Mouse (Mus musculus): ENCODE measurements around the gene Moap1.

The Moap1 gene

DNA sequence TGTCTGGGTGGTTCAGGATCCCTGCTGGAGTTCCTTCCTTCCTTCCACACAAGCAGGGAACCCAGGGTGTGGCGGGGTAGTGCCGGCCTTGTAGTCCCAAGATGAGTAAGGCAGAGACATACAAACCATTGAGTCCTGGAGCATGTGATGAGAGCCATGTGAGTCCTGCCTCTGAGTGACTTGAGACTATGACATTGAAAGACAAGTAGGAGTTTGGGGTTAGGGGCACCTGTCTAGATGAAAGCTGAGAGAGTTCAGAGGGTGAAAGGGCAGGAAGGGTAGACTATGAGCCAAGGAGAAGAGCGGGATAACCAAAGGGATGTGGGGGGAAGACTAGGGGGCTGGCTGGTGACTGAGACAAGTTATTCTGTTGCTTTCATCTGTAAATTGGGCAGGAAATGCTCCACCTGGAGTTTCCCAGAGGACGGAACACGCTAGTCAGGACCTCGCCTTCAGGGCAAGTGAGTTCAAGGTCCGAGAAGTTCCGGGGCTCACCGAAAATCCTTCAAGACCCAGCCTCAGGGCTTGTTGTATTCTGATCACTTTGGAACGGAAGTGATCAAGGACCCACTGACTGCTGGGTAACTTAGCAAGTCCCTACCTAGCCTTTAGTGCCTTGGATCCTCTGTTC is 36.5 kb downstream of the Moap1 start:
- peaks cover 86% of the 10 kb centered on the region for H3K4me1 ChIP-seq (replicated peaks; ENCODE audit: low read depth, low read length)
- H3K4me3 ChIP-seq (replicated peaks; ENCODE audit: low read length) = peak overlapping the region; percentile 48
- no peaks in the 10 kb centered on the region for H3K36me3 ChIP-seq (ENCODE audit: insufficient read depth, low read length)
- H3K9me3 ChIP-seq (ENCODE audit: low read length) = no peaks in the 10 kb centered on the region
- peaks cover 9% of the 10 kb centered on the region; the same call in 1 of the 2 replicates for H3K27me3 ChIP-seq (ENCODE audit: insufficient read depth, low read length)
- TF ChIP-seq POU5F1 (IDR thresholded peaks at IDR 0.05; ENCODE audit: borderline replicate concordance, low read length) (no peak), NANOG (IDR thresholded peaks at IDR 0.05; ENCODE audit: borderline replicate concordance, low read length) (no peak; the same call in 1 of the 2 replicates), CTCF (conservative IDR thresholded peaks at IDR 0.05; ENCODE audit: low read length) (no peak)

DNA sequence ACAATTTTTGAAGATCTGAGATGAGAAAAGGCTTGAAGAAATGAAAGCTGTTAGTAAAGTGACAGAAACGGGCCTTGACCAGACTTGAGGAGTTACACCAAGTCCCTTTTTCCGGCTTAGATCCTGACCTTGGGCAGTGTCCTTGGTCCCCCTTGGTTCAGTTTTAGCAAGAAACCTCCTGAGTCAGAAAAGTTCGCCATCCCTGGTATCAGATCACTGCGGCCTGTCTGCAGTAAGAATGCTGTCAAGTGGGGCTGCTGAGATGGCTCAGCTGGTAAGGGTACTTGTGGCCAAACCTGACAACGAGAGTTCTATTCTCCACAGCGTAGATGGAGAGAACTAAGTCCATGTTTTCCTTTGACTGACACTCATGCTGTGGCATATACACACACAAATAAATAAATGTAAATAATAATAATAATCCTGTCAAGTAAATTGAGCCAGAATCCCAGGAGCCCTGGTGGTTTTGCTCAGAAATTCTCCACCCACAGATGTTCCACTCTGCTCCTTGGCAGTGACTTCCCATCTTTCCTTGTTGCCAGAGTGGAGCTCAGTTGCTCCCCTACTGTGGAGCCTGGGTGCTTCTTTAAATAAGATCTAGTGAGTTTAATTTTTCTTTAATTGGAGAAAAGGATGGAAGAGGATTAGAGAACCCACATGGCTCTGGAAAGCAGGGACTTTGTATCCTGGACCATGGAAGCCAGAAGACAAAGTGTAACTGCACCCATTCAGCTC is 37.4 kb downstream of the Moap1 start:
- peak overlapping the region; percentile 90 for H3K4me3 ChIP-seq (replicated peaks; ENCODE audit: low read length)
- H3K4me1 ChIP-seq (replicated peaks; ENCODE audit: low read depth, low read length) = peaks cover 86% of the 10 kb centered on the region
- TF ChIP-seq NANOG (IDR thresholded peaks at IDR 0.05; ENCODE audit: borderline replicate concordance, low read length) (no peak), CTCF (conservative IDR thresholded peaks at IDR 0.05; ENCODE audit: low read length) (no peak), POU5F1 (IDR thresholded peaks at IDR 0.05; ENCODE audit: borderline replicate concordance, low read length) (no peak)
- peaks cover 9% of the 10 kb centered on the region; the same call in 1 of the 2 replicates for H3K27me3 ChIP-seq (ENCODE audit: insufficient read depth, low read length)
- H3K36me3 ChIP-seq (ENCODE audit: insufficient read depth, low read length) = peaks cover 8% of the 10 kb centered on the region; the same call in 1 of the 2 replicates
- H3K9me3 ChIP-seq (ENCODE audit: low read length) = no peaks in the 10 kb centered on the region

DNA sequence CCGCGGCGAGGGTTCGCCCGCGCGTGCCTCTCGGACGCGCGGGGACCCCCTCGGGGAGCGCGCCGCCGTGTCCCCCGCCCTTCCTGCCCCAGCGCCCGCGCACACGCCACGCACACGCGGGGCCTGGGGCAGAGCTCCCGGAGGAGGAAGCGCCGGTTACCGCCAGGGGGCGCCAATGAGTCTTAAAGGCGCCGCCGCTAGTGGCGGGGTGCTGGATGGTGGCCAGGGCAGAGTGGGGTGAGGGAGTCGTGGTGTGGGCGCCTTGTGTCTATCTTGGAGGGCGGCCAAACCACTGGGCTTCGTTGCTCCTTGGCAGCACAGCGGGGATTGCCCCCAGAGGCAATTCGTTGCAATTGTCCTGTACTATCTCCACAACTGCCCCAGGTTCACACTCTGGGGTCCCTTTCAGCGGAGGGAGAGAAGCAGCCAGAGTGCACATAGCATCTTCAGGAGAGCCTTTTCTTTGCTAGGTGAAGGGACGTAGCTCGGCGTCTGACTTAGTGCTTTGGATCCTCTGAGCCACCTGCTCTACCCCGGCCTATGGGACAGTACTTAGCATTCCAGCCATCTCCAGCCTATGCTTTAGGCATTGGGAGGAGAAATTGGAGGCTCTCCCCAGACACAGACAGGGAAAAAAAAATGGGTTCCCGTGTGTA is 38.1 kb downstream of the Moap1 start:
- no peaks in the 10 kb centered on the region for H3K9me3 ChIP-seq (ENCODE audit: low read length)
- H3K4me1 ChIP-seq (replicated peaks; ENCODE audit: low read depth, low read length) = peaks cover 86% of the 10 kb centered on the region
- H3K27me3 ChIP-seq (ENCODE audit: insufficient read depth, low read length) = peaks cover 9% of the 10 kb centered on the region; the same call in 1 of the 2 replicates
- peak overlapping the region; percentile 90 for H3K4me3 ChIP-seq (replicated peaks; ENCODE audit: low read length)
- TF ChIP-seq POU5F1 (IDR thresholded peaks at IDR 0.05; ENCODE audit: borderline replicate concordance, low read length) (no peak), NANOG (IDR thresholded peaks at IDR 0.05; ENCODE audit: borderline replicate concordance, low read length) (no peak), CTCF (conservative IDR thresholded peaks at IDR 0.05; ENCODE audit: low read length) (peak; percentile 33; the same call in 1 of the 2 replicates)
- peaks cover 9% of the 10 kb centered on the region; the same call in 1 of the 2 replicates for H3K36me3 ChIP-seq (ENCODE audit: insufficient read depth, low read length)

DNA sequence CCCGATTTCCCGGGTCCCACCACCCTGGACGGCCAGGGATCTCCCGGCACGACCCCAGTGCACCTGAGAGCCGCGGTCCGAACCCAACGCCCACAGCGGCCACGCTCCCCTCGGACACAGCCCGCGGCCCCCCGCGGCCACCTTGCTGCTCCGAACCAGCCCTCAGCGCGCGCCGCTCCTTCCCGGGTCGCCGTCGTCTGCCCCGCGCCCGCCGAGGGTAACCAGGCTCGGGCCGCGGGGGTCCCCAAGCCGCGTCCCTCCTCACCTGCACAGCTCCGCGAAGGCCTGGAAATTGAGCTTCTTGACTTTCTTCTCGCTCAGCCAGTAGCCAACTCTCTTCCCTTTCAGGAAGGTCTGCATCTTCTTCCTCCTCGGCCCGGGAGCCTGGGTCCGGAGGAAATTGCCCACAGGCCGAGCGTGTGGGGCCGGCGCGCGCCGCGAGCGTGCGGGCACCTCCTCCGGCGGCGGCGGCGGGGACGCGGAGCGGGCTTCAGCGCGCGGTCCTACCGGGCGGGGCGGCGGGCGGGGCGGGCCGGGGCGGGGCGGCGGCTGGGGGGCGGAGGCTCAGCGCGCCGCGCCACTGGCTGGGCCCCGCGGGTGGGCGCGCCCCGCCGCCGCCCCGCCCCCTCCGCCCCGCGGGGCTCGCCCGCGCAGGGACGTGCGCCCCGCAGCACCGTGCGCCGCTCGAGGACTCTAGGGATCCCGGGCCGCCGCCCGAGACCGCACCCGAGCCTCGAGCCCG is 38.8 kb downstream of the Moap1 start, which contains the start of gene Itpk1:
Gene Itpk1, minus strand, starts transcription at position 474 of the 742 bp plus-strand sequence.
- peaks cover 9% of the 10 kb centered on the region; the same call in 1 of the 2 replicates for H3K36me3 ChIP-seq (ENCODE audit: insufficient read depth, low read length)
- peaks cover 9% of the 10 kb centered on the region; the same call in 1 of the 2 replicates for H3K27me3 ChIP-seq (ENCODE audit: insufficient read depth, low read length)
- H3K9me3 ChIP-seq (ENCODE audit: low read length) = no peaks in the 10 kb centered on the region
- TF ChIP-seq POU5F1 (IDR thresholded peaks at IDR 0.05; ENCODE audit: borderline replicate concordance, low read length) (no peak), NANOG (IDR thresholded peaks at IDR 0.05; ENCODE audit: borderline replicate concordance, low read length) (no peak), CTCF (conservative IDR thresholded peaks at IDR 0.05; ENCODE audit: low read length) (no peak)
- peaks cover 86% of the 10 kb centered on the region for H3K4me1 ChIP-seq (replicated peaks; ENCODE audit: low read depth, low read length)
- peak within 1 kb of the TSS; percentile 90 for H3K4me3 ChIP-seq (replicated peaks; ENCODE audit: low read length)

DNA sequence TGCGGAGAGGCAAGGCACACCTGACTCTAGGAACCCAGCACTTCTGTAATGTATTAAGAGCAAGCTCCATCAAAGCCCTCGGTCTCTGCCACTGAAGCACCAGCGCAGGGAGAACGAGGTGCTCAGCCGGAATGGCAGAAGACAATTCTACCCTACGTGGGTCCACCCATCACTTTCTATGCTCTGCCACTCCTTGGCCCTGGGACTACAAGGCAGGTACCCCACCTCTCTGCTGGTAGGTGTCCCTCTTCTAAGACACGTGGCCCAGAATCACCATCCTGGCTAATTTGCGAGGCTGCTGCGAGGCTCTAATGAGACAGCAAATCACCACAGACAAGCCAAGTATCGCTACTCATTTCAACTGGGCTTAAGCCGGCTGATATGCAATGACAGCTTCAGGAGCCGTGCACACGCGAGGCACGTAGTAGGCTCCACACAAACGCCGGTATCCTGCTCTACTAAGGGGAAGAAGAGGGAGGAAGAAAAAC is 39.5 kb downstream of the Moap1 start:
- Histone ChIP-seq H3K9me3 (ENCODE audit: low read length) (no peaks in the 10 kb centered on the region), H3K27me3 (ENCODE audit: insufficient read depth, low read length) (peaks cover 9% of the 10 kb centered on the region; the same call in 1 of the 2 replicates), H3K4me1 (replicated peaks; ENCODE audit: low read depth, low read length) (peaks cover 87% of the 10 kb centered on the region), H3K36me3 (ENCODE audit: insufficient read depth, low read length) (peaks cover 12% of the 10 kb centered on the region; the same call in 1 of the 2 replicates), H3K4me3 (replicated peaks; ENCODE audit: low read length) (peak overlapping the region; percentile 90)
- no peak for TF ChIP-seq NANOG (IDR thresholded peaks at IDR 0.05; ENCODE audit: borderline replicate concordance, low read length)
- no peak for TF ChIP-seq POU5F1 (IDR thresholded peaks at IDR 0.05; ENCODE audit: borderline replicate concordance, low read length)

DNA sequence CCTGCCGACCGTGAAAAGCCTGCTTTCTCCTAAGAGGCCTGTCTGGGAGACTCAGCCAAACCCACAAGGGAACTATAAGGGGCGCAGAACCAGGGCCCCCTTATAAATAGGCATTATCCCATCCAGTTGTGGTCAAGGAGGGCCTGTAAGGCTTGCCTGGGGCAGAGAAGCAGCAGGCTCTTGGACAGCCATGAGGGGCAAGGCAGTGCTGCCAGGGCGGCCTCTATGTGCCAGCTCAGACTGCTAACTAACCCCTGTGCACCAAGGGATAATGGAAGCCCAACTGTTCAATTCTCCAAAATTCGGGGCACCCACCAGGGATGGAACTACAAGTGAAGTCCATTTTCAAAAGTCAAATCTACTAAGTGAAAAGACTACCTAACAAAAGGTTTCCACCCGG is 40.0 kb downstream of the Moap1 start:
- Histone ChIP-seq H3K36me3 (ENCODE audit: insufficient read depth, low read length) (peaks cover 14% of the 10 kb centered on the region; the same call in 1 of the 2 replicates), H3K9me3 (ENCODE audit: low read length) (no peaks in the 10 kb centered on the region), H3K4me3 (replicated peaks; ENCODE audit: low read length) (peak overlapping the region; percentile 90), H3K4me1 (replicated peaks; ENCODE audit: low read depth, low read length) (peaks cover 88% of the 10 kb centered on the region), H3K27me3 (ENCODE audit: insufficient read depth, low read length) (peaks cover 9% of the 10 kb centered on the region; the same call in 1 of the 2 replicates)
- TF ChIP-seq POU5F1 (IDR thresholded peaks at IDR 0.05; ENCODE audit: borderline replicate concordance, low read length) (no peak), CTCF (conservative IDR thresholded peaks at IDR 0.05; ENCODE audit: low read length) (no peak), NANOG (IDR thresholded peaks at IDR 0.05; ENCODE audit: borderline replicate concordance, low read length) (no peak)

DNA sequence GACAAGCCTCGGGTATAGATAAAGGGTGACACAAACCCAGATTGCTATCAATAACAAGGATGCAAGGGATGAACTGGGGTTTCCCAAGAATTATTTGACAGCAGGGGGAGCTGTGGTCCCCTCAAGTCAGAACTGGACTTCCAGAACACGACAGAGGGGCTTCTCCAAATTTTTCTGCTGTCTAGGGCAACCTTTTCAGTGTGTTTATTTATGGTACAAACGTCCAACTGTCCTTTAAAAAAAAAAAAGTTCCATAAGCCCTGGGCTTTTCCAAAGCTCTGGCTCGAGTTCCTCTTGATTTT is 40.4 kb downstream of the Moap1 start:
- TF ChIP-seq CTCF (conservative IDR thresholded peaks at IDR 0.05; ENCODE audit: low read length) (peak; percentile 36), POU5F1 (IDR thresholded peaks at IDR 0.05; ENCODE audit: borderline replicate concordance, low read length) (no peak)
- Histone ChIP-seq H3K36me3 (ENCODE audit: insufficient read depth, low read length) (peaks cover 14% of the 10 kb centered on the region), H3K27me3 (ENCODE audit: insufficient read depth, low read length) (peaks cover 6% of the 10 kb centered on the region; the same call in 1 of the 2 replicates), H3K4me1 (replicated peaks; ENCODE audit: low read depth, low read length) (peaks cover 88% of the 10 kb centered on the region), H3K9me3 (ENCODE audit: low read length) (no peaks in the 10 kb centered on the region), H3K4me3 (replicated peaks; ENCODE audit: low read length) (peak overlapping the region; percentile 90)
